Mouse (Mus musculus): ENCODE measurements at regions not wholly inside any gene's neighbourhood (a gene's known extent, or its start where the extent isn't known, plus 50 kb on each side); places are given as distances from the start of the nearest gene placed in this dataset.

DNA sequence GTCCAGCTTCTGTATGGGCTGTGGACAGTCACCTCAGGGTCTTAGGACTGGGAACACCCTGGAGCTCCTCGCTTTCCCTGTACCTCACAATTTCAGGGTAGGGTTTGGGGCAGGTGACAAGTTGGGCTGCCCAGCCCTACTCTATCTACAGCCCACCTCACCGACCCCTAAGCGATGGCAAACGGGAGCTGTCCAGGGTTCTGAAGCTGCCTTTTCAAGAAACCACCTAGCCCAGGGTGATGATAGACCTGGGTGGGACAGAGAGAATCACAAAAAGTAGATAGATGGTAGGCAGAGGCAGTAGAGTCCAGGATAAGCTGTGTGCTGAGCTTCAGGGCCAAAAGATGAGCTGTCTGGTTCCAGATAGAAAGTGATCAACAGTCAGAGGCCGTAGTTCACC is 479.7 kb upstream of the Zdhhc25 start:
- TF ChIP-seq FLI1 (IDR thresholded peaks at IDR 0.05; ENCODE audit: low read length), result no peak
- TF ChIP-seq GATA1 (IDR thresholded peaks at IDR 0.05; ENCODE audit: borderline replicate concordance, low read length), result no peak
